Mouse (Mus musculus) T-cell, adult 2 months (primary cell): ENCODE data around the gene Nek10.
"Not testable (repeated sequence)": the region's sequence is repeated elsewhere in the genome, so short reads cannot be mapped to it uniquely, and the experiment has no call there.

Experiments used
- DNase-seq: peaks from one replicate; pipeline ENCODE4 v3.0.0; 2022; ENCODE audit warnings: low spot score

The Nek10 gene

DNA sequence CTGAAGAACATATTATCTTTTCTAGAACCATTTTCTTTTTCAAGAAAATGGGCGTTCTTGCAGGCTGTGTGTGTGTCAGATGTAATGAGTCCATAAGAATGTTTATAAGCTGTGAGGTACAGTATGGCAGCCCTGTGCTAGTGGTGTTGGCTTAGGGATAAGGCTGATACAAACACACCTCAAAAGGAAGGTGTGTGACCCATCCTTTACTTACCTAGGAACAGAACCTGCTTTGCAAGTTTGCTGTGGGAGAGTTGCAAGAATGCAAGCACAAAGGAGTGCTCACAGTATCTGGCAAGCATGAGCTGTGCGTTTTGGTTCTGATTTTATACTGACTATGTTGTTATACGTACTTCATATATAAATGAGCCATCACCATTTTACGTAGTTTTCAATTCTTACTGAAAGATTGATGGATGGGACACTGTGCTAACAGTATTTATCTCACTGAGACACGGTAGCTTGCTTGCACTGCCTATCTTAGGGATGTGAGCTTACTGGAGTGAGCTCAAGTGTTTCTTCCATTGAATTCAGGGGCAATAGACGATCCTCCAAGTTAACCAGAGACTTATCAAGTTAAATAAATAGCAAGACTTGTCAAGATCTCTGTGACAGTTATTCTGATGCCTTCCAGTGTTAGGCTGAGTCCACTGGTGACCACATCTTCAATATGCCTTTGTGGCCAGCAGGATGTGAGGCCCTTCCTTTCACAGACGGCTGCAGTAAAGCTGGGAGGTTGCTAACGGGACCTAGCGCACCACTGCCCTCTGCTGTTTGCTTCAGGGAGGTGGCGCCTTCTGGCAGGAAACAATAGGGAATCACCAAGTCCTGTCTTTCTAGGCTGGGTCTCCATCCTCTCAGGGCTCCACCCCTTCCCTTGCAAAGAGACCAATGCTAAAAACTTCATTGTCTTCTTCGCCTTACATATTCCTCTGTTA is 181.8 kb downstream of the Nek10 start:
- peak; percentile 35 for DNase-seq

DNA sequence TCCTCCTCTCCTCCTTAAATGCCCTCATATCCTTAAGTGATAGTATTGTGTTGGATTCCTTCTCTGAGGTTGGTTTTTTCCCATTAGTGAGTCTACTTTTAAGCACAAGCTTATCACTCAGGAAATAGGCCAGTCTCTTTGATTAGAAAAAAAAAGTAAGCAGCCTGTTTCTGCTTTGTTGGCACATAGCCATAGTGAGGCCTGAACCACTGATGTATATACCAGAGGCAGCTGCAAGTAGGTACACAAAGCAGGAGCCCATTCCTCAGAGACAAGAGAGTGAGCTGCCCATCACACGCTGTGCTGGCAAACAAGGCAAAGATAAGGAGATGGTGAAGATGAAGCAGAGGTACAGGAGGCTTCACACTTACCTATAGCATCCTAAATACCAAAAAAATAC is 184.2 kb downstream of the Nek10 start:
- DNase-seq = no peak

DNA sequence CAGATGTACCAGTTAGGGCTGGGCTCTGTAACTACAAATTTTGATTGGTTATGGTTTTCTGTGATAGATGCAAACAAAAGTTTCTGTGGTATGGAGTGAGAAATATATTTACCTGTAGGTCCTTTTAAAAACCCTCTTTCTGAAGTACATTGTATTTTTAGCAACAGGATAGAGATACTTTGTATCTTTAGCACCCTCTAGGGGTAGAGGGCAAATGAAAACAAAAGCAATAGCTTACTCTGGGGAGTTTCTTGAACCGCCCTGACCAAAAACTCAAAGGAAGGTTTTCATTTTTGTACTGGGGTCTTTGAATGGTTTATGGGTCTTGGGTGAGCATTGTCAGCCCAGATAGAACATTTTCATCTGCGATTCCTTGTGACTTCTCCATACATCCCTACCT is 188.4 kb downstream of the Nek10 start:
- DNase-seq = no peak

- no peak for DNase-seq
Measured at GRCm38 (mm10) chr14:15011408-15011807, 208.2 kb downstream of the Nek10 start.

GRCm38 (mm10) chr14:15014799-15015198 is 211.6 kb downstream of the Nek10 start:
- DNase-seq = no peak

- DNase-seq = not testable (repeated sequence)
Measured at GRCm38 (mm10) chr14:15030626-15031025, 227.4 kb downstream of the Nek10 start.

- DNase-seq = not testable (repeated sequence)
Measured at GRCm38 (mm10) chr14:15034638-15035037, 231.4 kb downstream of the Nek10 start.

GRCm38 (mm10) chr14:15048186-15048585 is 245.0 kb downstream of the Nek10 start:
- no peak for DNase-seq

- DNase-seq = no peak
Measured at GRCm38 (mm10) chr14:15061496-15061895, 258.3 kb downstream of the Nek10 start.
